Mouse (Mus musculus): ENCODE results near the gene Hoxb6.

GRCm38 (mm10) chr11:96279421-96280233 is 12.6 kb upstream of the Hoxb6 start:
- TF ChIP-seq CTCF (IDR thresholded peaks at IDR 0.05; ENCODE audit: borderline replicate concordance, extremely low read depth, insufficient read depth, insufficient read length) (no peak), POLR2A (IDR thresholded peaks at IDR 0.05; ENCODE audit: borderline replicate concordance, extremely low read depth, insufficient read depth, insufficient read length, poor library complexity, severe bottlenecking) (no peak)

Measured in brain, embryonic 14.5 days (tissue).